Mouse (Mus musculus) hindbrain, embryonic 14.5 days (tissue): ENCODE data around the gene C130074G19Rik. TPM values are rescaled to one million over a fixed set of nuclear protein-coding genes. Genes with fewer than 3 reads are reported as not detected.

ENCODE experiments used
- ATAC-seq: fragments of 200-750 bp; cut with Nextera tagmentation; 2 replicates; pipeline ENCODE4 v1.8.0; 2017; ENCODE audit warnings: moderate number of reproducible peaks, mild to moderate bottlenecking, moderate TSS enrichment, moderate library complexity; ENCODE audit not compliant: low FRiP score
- DNase-seq: peaks from one replicate; pipeline ENCODE4 v3.0.0-alpha.2; 2015; ENCODE audit warnings: low spot score
- H3K27ac ChIP-seq: fragments of 300-500 bp; sonication (generic); 2 replicates; pipeline ENCODE4 v1.5.1; 2014; ENCODE audit warnings: mild to moderate bottlenecking, moderate library complexity
- H3K27me3 ChIP-seq: fragments of 300-500 bp; sonication (generic); 2 replicates; pipeline ENCODE4 v1.6.1; 2014; ENCODE audit warnings: mild to moderate bottlenecking, low read length, mixed read lengths; ENCODE audit not compliant: control insufficient read depth, insufficient read depth
- H3K36me3 ChIP-seq: fragments of 300-500 bp; sonication (generic); replicated peaks from 2 replicates; pipeline ENCODE4 v1.6.1; 2014; ENCODE audit not compliant: control insufficient read depth, insufficient read depth
- H3K4me1 ChIP-seq: fragments of 300-500 bp; sonication (generic); replicated peaks from 2 replicates; pipeline ENCODE4 v1.6.1; 2014; ENCODE audit warnings: antibody characterized with exemption, low read length, mixed read lengths; ENCODE audit not compliant: control insufficient read depth, insufficient read depth
- H3K4me2 ChIP-seq: fragments of 300-500 bp; sonication (generic); replicated peaks from 2 replicates; pipeline ENCODE4 v1.6.1; 2014; ENCODE audit warnings: mild to moderate bottlenecking, moderate library complexity
- H3K4me3 ChIP-seq: fragments of 300-500 bp; sonication (generic); replicated peaks from 2 replicates; pipeline ENCODE4 v1.5.1; 2014; ENCODE audit warnings: mild to moderate bottlenecking, low read length
- H3K9ac ChIP-seq: fragments of 300-500 bp; sonication (generic); 2 replicates; pipeline ENCODE4 v1.6.1; 2014
- H3K9me3 ChIP-seq: fragments of 300-500 bp; sonication (generic); 2 replicates; pipeline ENCODE4 v1.6.1; 2016; ENCODE audit warnings: low read length; ENCODE audit not compliant: control insufficient read depth
- WGBS: fragments of 180-500 bp; shearing (Covaris S2); extraction: QIAGEN DNeasy Blood & Tissue Kit; methylation state at CpG from one replicate; pipeline ENCODE4 v1.1.7; 2014; 5-methylcytosine and 5-hydroxymethylcytosine counted together
- polyA plus RNA-seq: library from polyadenylated mRNA; unstranded; fragments of >200 nt; fragmentation: Nextera tagmentation; extraction: Ambion mirVana; gene quantifications from 2 replicates; pipeline ENCODE4 v1.2.1, GENCODE M21; 2014

Gene C130074G19Rik
- polyA plus RNA-seq, 1 experiment from 2014 or later, result 1.5 TPM

DNA sequence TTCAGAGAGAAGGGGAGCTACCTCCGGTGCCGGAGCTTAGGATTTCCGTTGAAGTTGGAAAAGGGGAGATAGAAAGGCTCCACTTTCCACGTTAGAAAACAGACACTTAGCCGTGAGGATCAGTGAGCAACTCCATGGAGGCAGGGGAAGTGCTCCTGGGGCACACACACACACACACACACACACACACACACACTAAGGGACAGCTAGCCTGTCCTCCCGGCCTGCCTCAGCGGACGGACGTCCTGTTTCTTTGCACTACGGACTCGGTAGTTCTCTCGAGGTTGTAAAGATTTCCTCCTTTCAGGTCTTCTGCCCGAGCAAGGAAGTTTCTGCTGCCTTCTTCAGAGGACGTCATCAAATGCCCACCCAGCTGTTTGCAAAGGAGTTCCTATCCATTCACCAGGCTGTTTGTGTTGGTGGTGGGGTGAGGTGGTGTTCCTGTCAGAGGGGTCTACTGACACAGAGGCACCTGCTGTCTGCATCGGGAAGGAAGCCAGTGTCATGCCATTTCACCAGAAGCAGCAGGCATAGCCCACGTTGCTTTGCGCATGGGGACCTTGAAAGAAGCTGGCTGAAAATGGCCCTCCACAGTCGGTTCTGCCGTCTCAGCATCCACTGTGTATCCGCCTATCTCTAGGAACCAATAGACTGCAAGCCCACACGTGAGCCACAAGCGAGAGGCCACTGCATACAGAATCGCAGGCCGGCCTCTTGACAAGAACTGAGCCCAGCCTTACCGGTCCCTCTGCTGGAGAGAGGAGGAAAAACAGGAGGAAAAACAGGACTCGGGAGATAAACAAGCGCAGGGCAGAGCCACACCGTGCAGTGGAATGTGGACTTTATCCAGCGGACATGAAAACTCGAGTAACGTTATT, 31.0 kb downstream of the C130074G19Rik start:
- peak; percentile 87 for DNase-seq

GRCm38 (mm10) chr1:184851166-184851565, 31.9 kb downstream of the C130074G19Rik start:
- DNase-seq (no peak), ATAC-seq (no peak)
- H3K27ac ChIP-seq, result no peak overlapping the region
- H3K4me1 ChIP-seq, result peaks cover 11% of the 10 kb centered on the region
- WGBS, result 49% methylated on average over 7 of the region's 7 CpGs
- H3K9me3 ChIP-seq, result no peaks in the 10 kb centered on the region
- no peak overlapping the region for H3K9ac ChIP-seq
- H3K36me3 ChIP-seq, result no peaks in the 10 kb centered on the region
- H3K4me2 ChIP-seq, result no peak overlapping the region
- H3K4me3 ChIP-seq, result no peak overlapping the region
- H3K27me3 ChIP-seq, result peaks cover 14% of the 10 kb centered on the region; the same call in 1 of the 2 replicates

More for the DNA sequence above, 31.0 kb downstream of the C130074G19Rik start:
- Histone ChIP-seq H3K4me1 (peaks cover 6% of the 10 kb centered on the region; the same call in 1 of the 2 replicates), H3K27ac (peak overlapping the region; percentile 72), H3K4me3 (peak overlapping the region; percentile 9; the same call in 1 of the 2 replicates), H3K4me2 (peak overlapping the region; percentile 48), H3K9ac (peak overlapping the region; percentile 39), H3K9me3 (no peaks in the 10 kb centered on the region), H3K27me3 (peaks cover 8% of the 10 kb centered on the region; the same call in 1 of the 2 replicates), H3K36me3 (no peaks in the 10 kb centered on the region)
- 17% methylated on average over 31 of the region's 31 CpGs for WGBS
- peak; percentile 92 for ATAC-seq

DNA sequence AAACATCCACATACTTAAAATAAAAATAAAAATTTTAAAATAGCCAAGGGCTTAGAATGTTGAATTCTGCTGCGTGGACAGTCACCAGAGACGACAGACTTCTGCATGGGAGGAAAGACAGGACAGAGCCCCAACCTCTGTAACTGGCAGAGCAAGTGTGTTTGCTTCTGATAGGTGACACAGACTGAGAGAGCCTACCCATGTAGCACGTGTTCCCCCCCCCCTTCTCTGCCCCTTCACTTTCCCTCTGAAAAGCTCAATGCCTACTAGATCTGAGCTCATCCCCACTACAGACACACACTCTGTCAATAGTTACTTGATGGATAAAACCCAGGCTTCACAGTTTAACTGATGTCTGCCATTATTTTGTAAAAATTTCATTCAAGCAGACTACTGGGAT, 36.0 kb downstream of the C130074G19Rik start:
- H3K4me1 ChIP-seq, result peaks cover 23% of the 10 kb centered on the region
- no peaks in the 10 kb centered on the region for H3K36me3 ChIP-seq
- ATAC-seq (no peak), DNase-seq (no peak)
- H3K27ac ChIP-seq, result no peak overlapping the region
- H3K9ac ChIP-seq, result no peak overlapping the region
- no peak overlapping the region for H3K4me2 ChIP-seq
- H3K27me3 ChIP-seq, result peaks cover 14% of the 10 kb centered on the region; the same call in 1 of the 2 replicates
- 67% methylated on average over 3 of the region's 3 CpGs for WGBS
- no peaks in the 10 kb centered on the region for H3K9me3 ChIP-seq
- no peak overlapping the region; the same call in 1 of the 2 replicates for H3K4me3 ChIP-seq

DNA sequence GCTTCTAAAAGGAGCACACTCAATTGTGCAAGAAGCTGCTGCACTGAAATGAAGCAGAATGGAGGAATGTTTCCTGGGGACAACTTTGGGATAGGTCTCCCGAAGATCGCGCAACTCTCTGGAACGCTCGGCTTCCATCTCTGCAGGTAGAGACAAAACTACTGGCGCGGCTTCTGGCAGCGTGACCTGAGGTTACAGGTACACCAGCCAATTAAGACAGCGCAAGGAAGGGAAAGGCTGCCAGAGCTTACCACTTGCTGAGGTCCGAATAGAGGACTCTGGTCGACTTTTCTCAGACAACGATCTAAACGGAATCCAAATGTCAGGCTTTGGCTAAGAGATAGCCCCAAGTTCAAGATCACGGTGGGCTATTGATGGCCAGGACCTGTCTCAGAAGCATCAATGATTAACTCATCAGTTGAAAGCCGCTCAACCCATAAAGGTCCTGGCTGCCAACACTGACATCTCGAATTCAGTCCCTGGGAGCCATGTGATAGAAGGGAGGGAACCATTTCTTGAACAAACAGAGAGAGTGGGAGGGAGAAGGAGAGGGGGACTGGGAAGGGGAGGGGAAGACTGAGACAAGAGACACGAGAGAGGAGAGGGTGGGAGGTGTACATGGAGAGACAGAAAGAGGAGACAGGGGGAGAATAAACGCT, 36.8 kb downstream of the C130074G19Rik start, which contains the start of gene Marc2:
Gene Marc2, minus strand, starts transcription at position 360 of the 659 bp plus-strand sequence.
- H3K27me3 ChIP-seq, result peaks cover 14% of the 10 kb centered on the region; the same call in 1 of the 2 replicates
- WGBS, result 5% methylated on average over 18 of the region's 18 CpGs
- H3K9me3 ChIP-seq, result no peaks in the 10 kb centered on the region
- no peak for DNase-seq
- peaks cover 21% of the 10 kb centered on the region for H3K4me1 ChIP-seq
- no peak for ATAC-seq
- peak within 1 kb of the TSS; percentile 60 for H3K4me3 ChIP-seq
- H3K27ac ChIP-seq, result no peak within 1 kb of the TSS
- peak within 1 kb of the TSS; percentile 74 for H3K4me2 ChIP-seq
- peak within 1 kb of the TSS; percentile 65 for H3K9ac ChIP-seq
- no peaks in the 10 kb centered on the region for H3K36me3 ChIP-seq

GRCm38 (mm10) chr1:184845111-184846071, 37.6 kb downstream of the C130074G19Rik start:
- peaks cover 21% of the 10 kb centered on the region for H3K4me1 ChIP-seq
- H3K4me2 ChIP-seq, result peak overlapping the region; percentile 74
- DNase-seq (peak; percentile 84), ATAC-seq (peak; percentile 94)
- H3K27ac ChIP-seq, result no peak overlapping the region
- peak overlapping the region; percentile 65 for H3K9ac ChIP-seq
- H3K36me3 ChIP-seq, result 0 out of 2 replicates have a peak, but pooled peaks cover 2% of the 10 kb centered on the region
- H3K4me3 ChIP-seq, result peak overlapping the region; percentile 60
- H3K27me3 ChIP-seq, result peaks cover 14% of the 10 kb centered on the region; the same call in 1 of the 2 replicates
- under 1% methylated on average over 67 of the region's 67 CpGs for WGBS
- H3K9me3 ChIP-seq, result no peaks in the 10 kb centered on the region

DNA sequence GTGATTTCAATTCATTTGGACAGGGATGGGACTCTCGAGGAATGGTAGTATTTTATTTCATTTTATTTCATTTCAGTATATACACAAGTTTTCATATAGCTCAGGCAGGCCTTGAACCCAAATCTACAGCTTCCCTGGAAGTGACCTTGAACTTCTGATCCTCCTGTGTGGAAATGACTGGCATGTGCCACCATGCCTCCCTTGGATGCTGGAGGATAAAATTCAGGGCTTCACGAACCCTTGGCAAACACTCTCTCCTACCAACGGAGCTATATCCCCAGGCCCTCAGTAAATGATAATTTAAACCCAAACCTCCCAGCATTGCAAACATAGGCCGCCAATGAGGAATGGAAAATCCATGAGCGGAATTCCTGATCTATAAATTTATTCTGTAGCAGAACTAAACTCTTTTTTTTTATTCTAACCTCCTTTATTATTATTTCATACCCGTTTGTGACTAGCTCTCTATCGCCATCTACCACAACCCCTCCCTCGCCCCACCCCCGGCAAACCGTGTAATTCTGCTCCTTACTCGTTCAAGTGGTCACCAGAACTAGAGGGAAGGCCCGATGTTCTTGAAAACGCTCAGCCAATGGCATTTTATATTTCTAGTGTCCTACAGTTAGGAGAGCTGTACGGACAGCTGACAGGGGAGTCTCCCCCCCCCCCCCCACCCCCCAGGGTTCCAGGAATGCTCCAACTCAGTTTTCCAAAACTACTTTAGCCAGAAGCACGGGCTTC, 38.5 kb downstream of the C130074G19Rik start:
- no peak for DNase-seq
- peak overlapping the region; percentile 60 for H3K4me3 ChIP-seq
- WGBS, result 17% methylated on average over 15 of the region's 15 CpGs

GRCm38 (mm10) chr1:184837649-184838048, 45.4 kb downstream of the C130074G19Rik start:
- DNase-seq (no peak), ATAC-seq (no peak)
- H3K4me1 ChIP-seq, result no peaks in the 10 kb centered on the region; the same call in 1 of the 2 replicates
- no peak overlapping the region for H3K9ac ChIP-seq
- WGBS, result 86% methylated on average over 4 of the region's 4 CpGs
- peaks cover 17% of the 10 kb centered on the region for H3K36me3 ChIP-seq
- no peak overlapping the region for H3K4me3 ChIP-seq
- no peak overlapping the region for H3K4me2 ChIP-seq
- H3K27ac ChIP-seq, result no peak overlapping the region
- H3K9me3 ChIP-seq, result no peaks in the 10 kb centered on the region
- H3K27me3 ChIP-seq, result no peaks in the 10 kb centered on the region

More for the DNA sequence above, 38.5 kb downstream of the C130074G19Rik start:
- Histone ChIP-seq H3K9me3 (no peaks in the 10 kb centered on the region), H3K9ac (peak overlapping the region; percentile 65), H3K27me3 (peaks cover 14% of the 10 kb centered on the region; the same call in 1 of the 2 replicates), H3K27ac (no peak overlapping the region), H3K4me1 (peaks cover 21% of the 10 kb centered on the region), H3K4me2 (peak overlapping the region; percentile 74), H3K36me3 (peaks cover 8% of the 10 kb centered on the region; the same call in 1 of the 2 replicates)
- ATAC-seq, result no peak

DNA sequence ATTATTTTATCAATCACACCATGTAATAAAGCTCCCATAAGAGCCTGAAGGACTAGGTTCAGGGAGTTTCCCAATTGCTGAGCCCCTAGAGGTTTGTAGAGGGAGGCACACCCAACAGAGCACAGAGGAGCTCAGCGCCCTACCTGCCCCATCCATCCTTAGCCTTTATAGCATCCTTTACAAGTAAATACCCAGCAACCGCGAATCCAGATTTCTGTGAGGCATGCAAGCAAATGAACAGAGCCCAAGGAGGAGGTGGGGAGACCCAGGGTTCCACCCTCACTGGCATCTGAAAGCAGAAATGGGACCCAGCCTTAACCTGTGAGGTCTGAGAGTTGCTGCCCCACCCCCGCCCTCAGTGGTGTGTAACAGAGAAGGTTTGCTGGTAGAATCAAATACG, 46.7 kb downstream of the C130074G19Rik start:
- DNase-seq (no peak), ATAC-seq (no peak)
- Histone ChIP-seq H3K27ac (no peak overlapping the region), H3K4me3 (no peak overlapping the region), H3K4me1 (no peaks in the 10 kb centered on the region), H3K4me2 (no peak overlapping the region), H3K9ac (no peak overlapping the region), H3K27me3 (no peaks in the 10 kb centered on the region), H3K9me3 (no peaks in the 10 kb centered on the region), H3K36me3 (peaks cover 29% of the 10 kb centered on the region)
- 72% methylated on average over 5 of the region's 5 CpGs for WGBS
